Mouse (Mus musculus): ENCODE data around the gene Npdc1. TPM values are rescaled to one million over a fixed set of nuclear protein-coding genes. Genes with fewer than 3 reads are reported as not detected.

The Npdc1 gene
- polyA plus RNA-seq, 1 experiment from 2014 or later = 42.5 TPM

DNA sequence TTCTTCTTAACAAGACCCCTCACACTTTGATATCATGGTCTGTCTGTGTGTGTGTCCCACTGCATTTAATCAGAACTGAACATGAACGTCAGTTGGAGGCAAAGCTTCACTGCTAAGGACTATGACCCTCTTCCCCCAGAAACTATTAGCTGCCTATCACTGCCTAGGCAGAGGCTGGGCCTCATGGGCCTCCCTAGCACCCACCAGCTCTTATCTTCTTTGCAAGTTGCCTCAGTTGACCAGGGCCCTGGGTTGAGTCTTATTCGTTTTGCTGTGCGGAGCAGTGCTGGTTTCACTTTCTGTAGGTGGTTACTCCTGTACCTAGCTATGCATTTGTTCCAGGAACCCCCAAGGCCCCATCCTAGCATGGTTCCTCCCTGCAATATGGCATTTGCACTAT is 29.2 kb upstream of the Npdc1 start:
- peaks cover 4% of the 10 kb centered on the region for H3K36me3 ChIP-seq
- 79% methylated on average over 3 of the region's 3 CpGs for WGBS
- H3K27me3 ChIP-seq = peaks cover 13% of the 10 kb centered on the region
- peaks cover 29% of the 10 kb centered on the region for H3K4me1 ChIP-seq
- no peak overlapping the region for H3K4me2 ChIP-seq
- H3K9ac ChIP-seq = no peak overlapping the region
- no peak for ATAC-seq (ENCODE audit: insufficient number of reproducible peaks, insufficient read depth, low FRiP score, low TSS enrichment, low read depth)
- H3K9me3 ChIP-seq = no peaks in the 10 kb centered on the region
- no peak overlapping the region for H3K4me3 ChIP-seq
- H3K27ac ChIP-seq = no peak overlapping the region

DNA sequence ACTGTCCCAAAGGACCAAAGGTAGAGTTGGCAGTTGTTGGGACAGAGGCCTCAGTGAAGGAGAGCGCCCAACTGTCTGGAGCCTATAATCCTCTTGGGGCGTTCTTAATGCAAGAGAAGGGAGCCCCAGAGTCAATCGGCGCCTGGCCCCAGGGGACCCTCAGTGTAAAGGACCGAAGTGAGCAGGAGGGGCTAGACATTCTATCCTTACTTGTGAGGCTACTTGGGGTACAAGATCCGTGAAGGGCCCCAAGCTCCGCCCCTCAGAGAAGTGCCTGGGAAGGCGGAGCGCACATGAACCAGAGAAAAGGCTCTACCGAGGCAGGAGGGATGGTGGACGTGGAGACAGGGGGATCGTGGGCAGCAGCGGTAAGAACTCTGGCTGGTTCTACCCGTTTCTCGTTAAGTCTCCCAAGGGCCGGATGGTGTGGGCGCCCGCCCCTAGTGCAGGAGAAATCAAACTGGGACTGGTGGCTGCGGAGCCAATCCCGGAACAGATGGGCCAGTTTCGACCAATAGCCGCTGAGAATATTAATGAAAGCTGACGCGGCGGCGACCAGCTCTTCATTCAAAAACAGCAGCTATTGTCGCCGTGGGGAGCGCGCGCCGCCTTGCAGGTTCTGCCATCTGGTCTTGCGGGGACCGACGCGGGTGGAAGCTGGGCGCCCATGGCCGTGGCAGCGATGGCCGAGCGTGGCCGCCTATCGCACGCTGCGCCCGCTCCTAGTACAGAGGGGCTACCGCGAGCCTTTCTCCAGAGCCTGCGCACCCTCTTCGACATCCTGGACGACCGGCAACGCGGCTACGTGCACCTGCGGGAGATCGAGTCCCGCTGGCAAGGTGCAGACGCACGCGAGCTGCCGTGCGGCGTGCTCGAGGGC is 27.1 kb upstream of the Npdc1 start, which contains the start of gene Sapcd2:
Sapcd2 (plus strand) TSS at position 558 of the 880 bp plus-strand sequence.
- peak within 1 kb of the TSS; percentile 92 for H3K27ac ChIP-seq
- peaks cover 29% of the 10 kb centered on the region for H3K4me1 ChIP-seq
- H3K4me3 ChIP-seq = peak within 1 kb of the TSS; percentile 75
- WGBS = under 1% methylated on average over 65 of the region's 65 CpGs
- no peaks in the 10 kb centered on the region for H3K9me3 ChIP-seq
- H3K36me3 ChIP-seq = peaks cover 22% of the 10 kb centered on the region
- no peaks in the 10 kb centered on the region; the same call in 1 of the 2 replicates for H3K27me3 ChIP-seq
- peak within 1 kb of the TSS; percentile 98 for H3K4me2 ChIP-seq
- peak; percentile 91 for ATAC-seq (ENCODE audit: insufficient number of reproducible peaks, insufficient read depth, low FRiP score, low TSS enrichment, low read depth)
- H3K9ac ChIP-seq = peak within 1 kb of the TSS; percentile 76

DNA sequence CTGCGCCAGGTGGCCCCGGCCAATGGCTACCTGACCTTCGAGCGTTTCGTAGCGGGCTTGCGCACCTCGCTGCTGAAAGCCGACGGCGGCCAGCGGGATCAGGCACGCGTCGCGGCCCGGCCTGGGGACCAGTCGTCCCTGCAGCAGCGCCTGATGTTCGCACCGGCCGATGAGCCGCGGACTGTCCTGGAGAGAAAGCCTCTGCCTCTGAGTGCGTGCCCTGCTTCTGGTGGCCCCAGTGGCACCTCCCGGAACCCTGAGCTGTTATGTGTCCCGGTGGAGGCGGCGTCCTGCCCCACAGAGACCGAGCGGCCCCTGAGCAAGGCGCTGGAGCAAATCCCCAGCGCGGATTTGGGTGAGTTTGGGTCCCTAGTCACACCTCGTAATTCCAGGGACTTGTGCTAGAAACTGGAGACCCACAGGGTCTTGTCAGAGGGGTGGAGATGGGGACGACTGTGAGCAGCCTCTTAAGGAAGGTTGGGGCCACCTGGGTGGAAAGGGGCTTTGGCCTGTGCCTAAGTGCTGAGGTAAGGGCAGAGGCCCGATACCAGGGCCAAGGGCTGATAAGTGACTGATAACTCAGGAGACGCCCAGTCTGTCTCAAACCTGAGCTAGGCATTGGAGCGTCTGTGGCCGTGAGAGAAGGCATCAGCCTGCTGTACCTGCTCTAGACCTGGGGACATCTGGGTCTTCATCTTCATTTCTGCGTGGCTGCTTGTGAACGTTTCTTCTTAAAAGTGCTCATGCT is 26.3 kb upstream of the Npdc1 start:
- H3K27ac ChIP-seq = 0 out of 2 replicates have a peak overlapping the region, but pooled peaks have one; percentile 28

DNA sequence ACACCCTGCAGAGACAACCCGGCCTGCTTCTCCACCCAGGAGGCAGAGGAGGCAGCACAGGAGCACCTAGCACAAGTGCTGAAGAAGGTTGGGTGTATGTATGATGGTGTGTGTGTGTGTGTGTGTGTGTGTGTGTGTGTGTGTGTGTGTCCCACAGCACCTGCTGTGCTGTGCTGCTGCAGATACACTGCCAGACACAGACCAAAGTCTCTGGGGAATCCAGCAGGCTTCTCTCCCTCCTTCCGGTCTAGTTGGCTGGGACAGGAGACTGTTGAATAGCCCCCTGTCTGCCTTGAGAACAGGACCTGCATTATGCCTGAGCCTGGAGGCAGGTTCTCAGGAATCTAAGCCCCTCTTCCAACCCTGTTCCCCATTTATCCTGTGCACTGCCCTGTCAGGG is 25.7 kb upstream of the Npdc1 start:
- Histone ChIP-seq H3K4me3 (peak overlapping the region; percentile 75), H3K27ac (no peak overlapping the region), H3K9me3 (no peaks in the 10 kb centered on the region), H3K4me1 (peaks cover 29% of the 10 kb centered on the region), H3K9ac (peak overlapping the region; percentile 76), H3K27me3 (no peaks in the 10 kb centered on the region; the same call in 1 of the 2 replicates), H3K36me3 (peaks cover 36% of the 10 kb centered on the region), H3K4me2 (peak overlapping the region; percentile 98)
- WGBS = 31% methylated on average over 2 of the region's 2 CpGs
- ATAC-seq (ENCODE audit: insufficient number of reproducible peaks, insufficient read depth, low FRiP score, low TSS enrichment, low read depth) = no peak

More for the DNA sequence above, 26.3 kb upstream of the Npdc1 start:
- H3K4me2 ChIP-seq = peak overlapping the region; percentile 98
- peaks cover 29% of the 10 kb centered on the region for H3K4me1 ChIP-seq
- ATAC-seq (ENCODE audit: insufficient number of reproducible peaks, insufficient read depth, low FRiP score, low TSS enrichment, low read depth) = no peak
- no peaks in the 10 kb centered on the region for H3K9me3 ChIP-seq
- 1% methylated on average over 42 of the region's 42 CpGs for WGBS
- H3K27me3 ChIP-seq = no peaks in the 10 kb centered on the region; the same call in 1 of the 2 replicates
- H3K9ac ChIP-seq = peak overlapping the region; percentile 76
- peak overlapping the region; percentile 75 for H3K4me3 ChIP-seq
- H3K36me3 ChIP-seq = peaks cover 29% of the 10 kb centered on the region

DNA sequence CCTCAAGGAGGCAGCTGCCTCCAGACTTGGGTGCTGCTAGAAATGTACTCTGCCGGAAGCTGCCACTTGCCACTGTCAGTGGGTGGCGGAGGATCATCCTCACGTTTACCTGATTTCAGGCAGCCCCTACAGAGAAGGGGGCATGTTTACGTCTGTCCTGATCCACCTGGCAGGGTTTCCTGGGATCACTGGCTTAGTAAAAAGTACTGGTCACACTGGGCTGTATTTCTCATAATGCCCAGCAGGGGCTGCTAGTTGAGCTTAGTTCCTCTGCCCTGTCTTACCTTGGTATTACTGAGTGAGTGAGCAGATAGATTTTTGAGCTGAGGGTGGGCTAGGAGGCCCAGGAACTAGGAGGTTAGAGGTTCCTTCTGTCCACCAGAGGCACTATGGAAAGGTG is 22.6 kb upstream of the Npdc1 start:
- H3K27me3 ChIP-seq = no peaks in the 10 kb centered on the region
- H3K4me3 ChIP-seq = no peak overlapping the region
- no peak overlapping the region for H3K27ac ChIP-seq
- peak overlapping the region; percentile 32; the same call in 1 of the 2 replicates for H3K9ac ChIP-seq
- peaks cover 36% of the 10 kb centered on the region for H3K36me3 ChIP-seq
- no peak overlapping the region for H3K4me2 ChIP-seq
- peaks cover 26% of the 10 kb centered on the region for H3K4me1 ChIP-seq
- no peaks in the 10 kb centered on the region for H3K9me3 ChIP-seq
- no peak for ATAC-seq (ENCODE audit: insufficient number of reproducible peaks, insufficient read depth, low FRiP score, low TSS enrichment, low read depth)
- WGBS = 63% methylated on average over 4 of the region's 4 CpGs

DNA sequence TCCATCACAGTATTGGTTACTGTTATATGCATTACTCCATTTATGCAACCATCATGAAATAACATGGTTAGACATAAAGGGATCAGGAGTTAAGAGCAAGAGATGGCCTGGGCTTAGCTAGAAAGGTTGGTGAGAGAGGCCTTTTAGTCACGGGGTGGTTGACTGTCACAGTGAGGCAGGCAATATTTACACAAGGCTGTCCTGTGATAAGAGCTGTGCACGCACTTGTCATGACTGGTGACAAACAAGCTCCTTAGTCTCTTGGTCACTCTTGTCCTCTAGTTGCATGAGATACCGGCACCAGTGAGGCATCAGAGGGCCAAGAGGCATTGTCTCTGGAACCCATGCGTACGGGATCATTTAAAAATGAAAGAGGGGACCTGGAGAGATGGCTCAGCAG is 14.7 kb upstream of the Npdc1 start:
- no peak overlapping the region for H3K4me3 ChIP-seq
- no peak overlapping the region for H3K4me2 ChIP-seq
- H3K27ac ChIP-seq = no peak overlapping the region
- ATAC-seq (ENCODE audit: insufficient number of reproducible peaks, insufficient read depth, low FRiP score, low TSS enrichment, low read depth) = no peak
- no peaks in the 10 kb centered on the region for H3K4me1 ChIP-seq
- H3K27me3 ChIP-seq = peaks cover 5% of the 10 kb centered on the region; the same call in 1 of the 2 replicates
- 82% methylated on average over 5 of the region's 5 CpGs for WGBS
- no peaks in the 10 kb centered on the region for H3K36me3 ChIP-seq
- no peaks in the 10 kb centered on the region for H3K9me3 ChIP-seq
- no peak overlapping the region for H3K9ac ChIP-seq

DNA sequence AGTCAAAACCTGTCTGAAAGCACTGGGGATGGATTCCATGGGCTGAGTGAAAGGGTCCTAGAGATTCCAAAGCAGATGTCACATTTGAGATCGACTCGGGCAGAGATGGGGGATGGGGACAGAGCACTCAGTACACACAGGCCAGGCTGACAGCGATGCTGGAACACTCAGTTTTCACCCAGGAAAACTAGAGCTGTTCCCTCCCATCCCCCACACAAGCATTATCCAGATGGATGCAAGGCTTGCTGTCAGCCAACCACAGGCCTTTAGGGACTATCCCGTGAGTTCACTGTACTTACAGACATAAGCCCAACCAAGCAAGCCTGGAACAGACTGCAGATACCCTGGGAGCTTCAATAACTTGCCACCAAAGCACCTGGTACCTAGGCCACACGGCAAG is 7.9 kb upstream of the Npdc1 start:
- Histone ChIP-seq H3K9me3 (no peaks in the 10 kb centered on the region), H3K4me2 (no peak overlapping the region), H3K4me3 (no peak overlapping the region), H3K9ac (no peak overlapping the region), H3K27me3 (peaks cover 26% of the 10 kb centered on the region), H3K36me3 (no peaks in the 10 kb centered on the region), H3K27ac (no peak overlapping the region), H3K4me1 (peaks cover 21% of the 10 kb centered on the region)
- WGBS = 55% methylated on average over 5 of the region's 5 CpGs
- ATAC-seq (ENCODE audit: insufficient number of reproducible peaks, insufficient read depth, low FRiP score, low TSS enrichment, low read depth) = no peak

DNA sequence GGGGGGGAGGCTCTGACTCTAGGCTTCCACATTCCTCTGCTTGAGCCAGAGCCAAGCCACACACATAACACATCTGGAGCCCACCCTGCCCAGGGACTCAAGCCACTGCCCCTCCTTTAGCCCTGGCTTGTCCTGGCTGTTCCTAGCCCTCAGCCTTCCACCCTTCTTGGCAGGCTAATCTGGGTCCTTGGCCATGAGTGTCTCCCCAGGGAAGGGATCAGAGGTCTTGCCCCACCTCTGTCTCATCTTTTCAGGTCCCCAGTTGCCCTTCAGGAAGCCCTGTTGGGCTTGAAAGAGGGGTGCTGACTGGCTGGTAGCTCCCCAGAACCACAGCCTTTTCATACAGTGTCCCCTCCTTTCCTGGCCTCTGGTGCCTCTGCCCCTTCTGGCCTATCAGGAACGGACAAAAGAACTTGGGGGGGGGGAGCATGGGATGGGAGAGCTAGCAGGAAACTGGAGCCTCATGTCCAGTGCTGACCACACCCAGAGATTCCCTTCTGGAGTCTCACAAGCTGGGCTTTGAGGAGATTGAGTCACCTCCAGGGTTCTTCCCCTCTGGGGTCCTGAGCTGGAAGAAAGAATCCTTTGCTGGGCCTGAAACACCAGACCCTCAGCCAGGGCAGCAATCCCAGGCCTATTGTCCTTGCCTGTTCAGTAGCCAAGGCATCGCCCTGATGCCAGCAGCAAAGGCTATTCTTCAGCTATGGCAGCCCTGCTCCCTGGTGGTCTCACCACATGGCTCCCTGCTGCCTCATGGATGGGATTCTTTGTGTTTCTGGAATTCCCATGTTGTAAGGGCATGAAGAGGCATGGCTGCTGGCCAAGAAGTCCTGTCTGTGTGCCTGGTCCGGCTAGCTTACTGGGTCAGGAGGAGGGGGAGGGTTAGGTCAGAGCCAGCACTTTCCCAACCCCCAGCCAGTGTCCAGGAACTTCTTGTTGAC is 4.6 kb upstream of the Npdc1 start:
- Histone ChIP-seq H3K4me1 (peaks cover 24% of the 10 kb centered on the region), H3K27ac (no peak overlapping the region), H3K27me3 (peaks cover 59% of the 10 kb centered on the region), H3K9me3 (no peaks in the 10 kb centered on the region), H3K4me2 (no peak overlapping the region), H3K4me3 (no peak overlapping the region), H3K36me3 (no peaks in the 10 kb centered on the region), H3K9ac (no peak overlapping the region)
- 26% methylated on average over 3 of the region's 3 CpGs for WGBS
- ATAC-seq (ENCODE audit: insufficient number of reproducible peaks, insufficient read depth, low FRiP score, low TSS enrichment, low read depth) = no peak

DNA sequence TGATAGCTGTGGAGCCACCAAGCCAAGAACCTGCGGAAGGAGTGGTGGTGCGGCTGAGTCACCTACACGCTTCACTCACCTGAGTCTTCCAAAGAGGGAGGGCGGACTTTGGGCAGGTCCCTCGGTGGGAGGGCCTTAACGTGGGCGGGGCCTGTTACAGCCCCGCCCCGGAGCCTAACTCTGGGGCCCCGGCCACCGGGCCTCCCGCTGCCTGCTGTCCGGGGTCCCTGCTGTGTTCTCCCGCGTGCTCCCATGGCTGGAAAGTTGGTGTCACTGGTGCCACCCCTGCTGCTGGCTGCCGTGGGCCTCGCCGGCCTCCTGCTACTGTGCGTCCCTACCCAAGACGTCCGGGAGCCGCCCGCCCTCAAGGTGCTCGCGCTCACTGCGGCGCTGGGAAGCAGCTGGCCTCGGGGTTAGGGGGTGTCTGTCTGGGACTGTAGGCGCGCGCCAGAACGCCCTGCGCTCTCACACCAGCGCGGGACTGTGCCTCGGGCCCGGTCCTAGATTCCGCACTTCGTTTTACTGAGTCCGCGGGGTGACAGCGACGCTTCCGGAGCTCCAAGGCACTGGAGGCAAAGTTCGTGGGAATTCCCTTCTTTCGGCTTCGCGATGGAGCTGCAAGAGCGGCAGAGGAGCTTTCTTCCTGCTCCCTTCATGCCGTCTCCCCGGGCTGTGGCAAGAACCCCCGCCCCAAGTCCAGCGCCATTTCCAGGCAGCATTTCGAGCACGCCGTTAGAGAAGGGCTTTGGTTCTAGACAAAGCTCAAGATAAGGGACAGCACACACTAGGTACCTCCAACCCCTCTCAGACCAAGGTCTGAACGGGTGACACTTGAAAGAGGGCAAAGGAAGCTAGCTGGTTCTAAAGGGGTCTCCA is 3.2 kb upstream of the Npdc1 start, which contains the start of gene Entpd2:
Entpd2 (plus strand) TSS at position 154 of the 876 bp plus-strand sequence.
- H3K4me3 ChIP-seq = peak within 1 kb of the TSS; percentile 42
- ATAC-seq (ENCODE audit: insufficient number of reproducible peaks, insufficient read depth, low FRiP score, low TSS enrichment, low read depth) = 0 out of 2 replicates have a peak, but pooled peaks have one; percentile 16
- peak within 1 kb of the TSS; percentile 74 for H3K4me2 ChIP-seq
- H3K9ac ChIP-seq = peak within 1 kb of the TSS; percentile 58
- no peaks in the 10 kb centered on the region for H3K9me3 ChIP-seq
- no peaks in the 10 kb centered on the region for H3K36me3 ChIP-seq
- H3K4me1 ChIP-seq = peaks cover 30% of the 10 kb centered on the region
- WGBS = 1% methylated on average over 57 of the region's 57 CpGs
- H3K27me3 ChIP-seq = peaks cover 73% of the 10 kb centered on the region
- H3K27ac ChIP-seq = no peak within 1 kb of the TSS

DNA sequence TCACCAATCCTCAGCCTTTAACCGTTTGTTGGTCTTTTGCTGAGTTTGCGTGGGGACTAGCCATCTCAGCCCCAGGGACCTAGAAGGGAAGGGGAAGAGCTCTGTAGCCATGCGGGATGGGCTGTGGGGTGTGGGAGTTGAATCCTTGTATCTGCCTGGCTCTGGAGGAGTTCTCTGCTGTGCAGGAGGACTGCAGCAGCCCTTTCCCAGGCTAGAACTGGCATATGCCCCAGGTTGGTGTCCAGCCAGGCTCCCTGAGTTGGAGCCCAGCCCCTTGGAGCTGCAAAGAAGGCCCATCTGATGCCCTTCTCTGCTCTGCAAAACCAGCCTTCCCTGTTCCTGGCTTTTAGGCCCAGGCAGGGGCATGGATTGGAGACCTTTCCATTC is 2.6 kb upstream of the Npdc1 start:
- Histone ChIP-seq H3K27ac (no peak overlapping the region), H3K27me3 (peaks cover 80% of the 10 kb centered on the region), H3K4me1 (peaks cover 27% of the 10 kb centered on the region), H3K9ac (no peak overlapping the region), H3K4me2 (peak overlapping the region; percentile 74), H3K9me3 (no peaks in the 10 kb centered on the region), H3K4me3 (peak overlapping the region; percentile 42), H3K36me3 (no peaks in the 10 kb centered on the region)
- no peak for ATAC-seq (ENCODE audit: insufficient number of reproducible peaks, insufficient read depth, low FRiP score, low TSS enrichment, low read depth)
- 30% methylated on average over 3 of the region's 3 CpGs for WGBS

Data from embryonic facial prominence, embryonic 13.5 days (tissue).